Mouse (Mus musculus): ENCODE data around the gene Myo1h.

DNA sequence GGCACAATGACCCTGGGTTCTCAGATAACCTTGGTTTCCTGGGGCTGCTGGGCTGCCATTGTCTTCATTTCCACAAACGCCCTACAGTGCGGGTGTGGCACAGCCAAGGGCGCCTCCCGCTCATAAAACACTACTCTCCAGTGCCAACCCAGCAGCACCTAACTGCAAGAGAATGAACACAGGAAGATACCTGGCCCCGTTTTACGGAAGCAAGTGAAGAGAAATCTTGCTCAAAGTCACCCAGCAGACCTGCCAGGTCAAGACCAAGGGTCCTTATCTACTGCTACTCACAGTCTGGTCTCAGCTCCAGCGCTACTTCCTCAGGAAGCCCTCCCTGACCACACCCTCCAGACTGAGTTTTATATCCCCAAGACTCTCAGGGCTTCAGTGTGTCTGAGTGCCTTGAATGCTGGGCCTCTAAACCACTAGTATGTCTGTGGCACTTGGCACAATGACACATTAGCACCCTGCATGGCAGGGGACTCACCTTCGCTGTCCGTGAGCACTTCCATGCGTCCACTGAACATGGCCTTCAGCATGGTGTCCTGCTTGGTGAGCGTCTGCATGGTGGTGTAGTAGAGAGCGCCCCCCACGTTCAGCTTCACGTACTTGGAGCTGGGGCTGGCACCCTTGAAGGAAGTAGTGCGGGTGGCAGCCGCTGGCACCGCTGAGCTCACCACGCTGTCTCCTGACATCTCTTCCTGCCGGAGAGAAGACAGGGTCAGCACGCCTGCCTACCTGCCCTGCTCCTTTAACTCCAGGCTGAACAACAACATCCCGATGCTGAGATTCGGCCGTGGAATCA lies 85.6 kb downstream of the Myo1h start:
- TF ChIP-seq CTCF (IDR thresholded peaks at IDR 0.05; ENCODE audit: borderline replicate concordance, insufficient read depth, low read depth, low read length) (no peak), POLR2A (IDR thresholded peaks at IDR 0.05; ENCODE audit: borderline replicate concordance, insufficient read depth, low read length) (no peak)

Data from cerebellum, adult 2 months (tissue).